Mouse (Mus musculus): ENCODE data around the gene Ccser2.
A peak's percentile ranks its signal among the peaks of the same experiment; 100 is the strongest.
"Not testable (repeated sequence)": the region's sequence is repeated elsewhere in the genome, so short reads cannot be mapped to it uniquely, and the experiment has no call there.

Ccser2 gene

GRCm38 (mm10) chr14:36968628-36969147 is at the start of gene Ccser2:
Gene Ccser2, minus strand, starts transcription at chr14:36968777.
- peak; percentile 93 for DNase-seq (ENCODE audit: low read depth, low spot score)

GRCm38 (mm10) chr14:37015894-37016293 is 47.3 kb upstream of the Ccser2 start:
- DNase-seq (ENCODE audit: low read depth, low spot score) = peak; percentile 20

DNA sequence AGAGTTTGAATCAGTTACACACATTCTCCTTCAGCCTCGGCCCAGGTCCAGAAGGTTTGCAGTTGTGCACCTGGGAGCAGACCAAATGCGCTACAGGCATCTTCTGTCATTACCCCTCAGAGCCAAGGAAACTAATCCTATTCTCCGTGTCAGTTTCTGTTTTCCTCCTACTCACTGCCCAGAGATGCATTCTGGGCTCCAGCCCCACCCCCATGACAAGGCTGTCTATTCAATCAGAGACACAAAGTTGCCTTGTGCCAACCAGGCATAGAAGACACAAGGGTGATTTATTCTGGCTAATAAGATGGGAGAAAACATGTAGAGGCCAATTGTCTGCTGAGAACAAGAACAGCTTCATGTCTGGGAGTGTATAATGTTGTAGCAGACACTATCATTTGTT is 45.1 kb upstream of the Ccser2 start:
- DNase-seq (ENCODE audit: low read depth, low spot score) = no peak

GRCm38 (mm10) chr14:37009686-37010085 is 41.1 kb upstream of the Ccser2 start:
- no peak for DNase-seq (ENCODE audit: low read depth, low spot score)

DNA sequence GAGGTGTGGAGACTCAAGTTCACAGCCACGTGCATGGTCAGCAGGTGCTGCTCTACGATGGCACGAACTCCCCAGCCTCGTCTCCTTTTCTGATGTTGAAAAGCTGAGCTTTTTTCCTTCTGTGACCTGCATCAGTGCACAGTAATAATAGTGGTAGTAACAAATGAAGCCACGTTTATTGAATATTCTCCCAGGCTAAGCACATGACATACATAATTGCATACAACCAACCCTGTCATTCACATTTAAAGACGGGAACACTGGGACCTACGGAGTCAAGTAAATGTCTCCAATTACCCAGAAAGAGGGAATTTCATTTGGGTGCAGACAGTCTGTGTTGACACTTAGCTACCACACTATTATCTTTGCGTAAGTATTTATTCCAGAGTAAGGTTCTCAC is 37.9 kb upstream of the Ccser2 start:
- DNase-seq (ENCODE audit: low read depth, low spot score) = no peak

- no peak for DNase-seq (ENCODE audit: low read depth, low spot score)
Observed at GRCm38 (mm10) chr14:37005865-37006264, 37.3 kb upstream of the Ccser2 start.

- no peak for DNase-seq (ENCODE audit: low read depth, low spot score)
Observed at GRCm38 (mm10) chr14:37003431-37004095, 35.0 kb upstream of the Ccser2 start.

DNA sequence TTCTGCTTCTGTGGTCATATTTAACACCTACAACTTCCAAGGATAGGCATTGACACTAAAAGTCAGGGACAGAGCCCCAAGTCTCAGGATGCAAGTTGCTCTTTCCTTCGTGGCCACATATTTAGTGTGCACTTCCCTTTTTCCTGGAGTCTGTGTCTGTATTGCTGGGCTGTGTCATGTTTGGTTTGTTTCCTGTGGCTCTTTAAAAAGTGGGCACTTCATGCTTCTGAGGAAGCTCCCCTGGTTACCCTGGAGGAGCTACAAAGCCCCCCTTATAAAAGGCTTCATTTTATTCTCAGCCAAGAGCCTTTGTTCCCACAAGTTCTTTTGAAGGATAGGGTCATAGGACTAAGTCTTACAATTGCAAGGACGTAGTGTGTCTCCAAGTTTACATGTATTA is 34.3 kb upstream of the Ccser2 start:
- DNase-seq (ENCODE audit: low read depth, low spot score) = no peak

DNA sequence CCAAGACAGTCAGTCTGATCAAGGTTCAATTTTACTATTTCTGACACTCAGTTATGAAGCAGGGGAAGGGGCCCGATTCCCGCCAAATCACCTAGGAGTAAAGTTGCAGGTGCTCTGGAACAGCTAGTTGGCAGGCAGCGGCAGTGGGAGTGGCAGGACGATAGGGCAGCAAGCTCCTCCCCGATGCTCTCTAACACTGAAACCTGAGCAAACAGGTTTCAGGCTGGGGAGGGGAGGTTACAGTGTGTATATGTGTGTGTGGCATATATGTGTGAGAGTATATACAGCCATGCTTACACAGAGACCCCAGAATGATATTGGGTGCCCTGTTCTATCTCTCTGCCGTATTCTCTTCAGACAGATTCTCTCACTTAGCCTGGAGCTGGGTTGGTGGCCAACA is 32.2 kb upstream of the Ccser2 start:
- DNase-seq (ENCODE audit: low read depth, low spot score) = not testable (repeated sequence)

DNA sequence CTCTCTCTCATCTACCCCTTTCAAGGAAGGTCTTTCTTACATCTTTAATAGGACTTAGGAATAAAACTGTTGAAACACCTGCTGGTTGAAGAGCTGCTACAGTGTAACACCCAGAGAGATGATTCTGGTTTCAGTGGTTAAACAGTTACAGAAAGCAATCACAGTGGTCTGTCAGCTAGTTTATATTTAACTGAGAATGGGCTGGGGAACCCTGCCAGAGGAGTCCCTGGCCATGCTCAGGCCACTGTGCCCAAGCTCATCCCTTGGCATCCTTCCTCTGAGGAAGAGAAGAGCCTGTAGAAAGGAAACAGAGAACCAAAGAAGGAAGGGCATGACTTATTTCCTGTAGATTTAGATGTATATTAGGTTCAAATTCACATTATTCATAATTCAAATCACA is 21.2 kb upstream of the Ccser2 start:
- DNase-seq (ENCODE audit: low read depth, low spot score) = no peak

GRCm38 (mm10) chr14:36985693-36986092 is 17.1 kb upstream of the Ccser2 start:
- DNase-seq (ENCODE audit: low read depth, low spot score) = no peak

- no peak for DNase-seq (ENCODE audit: low read depth, low spot score)
Observed at GRCm38 (mm10) chr14:36975019-36975418, 6.4 kb upstream of the Ccser2 start.

- no peak for DNase-seq (ENCODE audit: low read depth, low spot score)
Observed at GRCm38 (mm10) chr14:36971211-36971610, 2.6 kb upstream of the Ccser2 start.

- DNase-seq (ENCODE audit: low read depth, low spot score) = no peak
Observed at GRCm38 (mm10) chr14:36969861-36970420, 1.4 kb upstream of the Ccser2 start.

DNA sequence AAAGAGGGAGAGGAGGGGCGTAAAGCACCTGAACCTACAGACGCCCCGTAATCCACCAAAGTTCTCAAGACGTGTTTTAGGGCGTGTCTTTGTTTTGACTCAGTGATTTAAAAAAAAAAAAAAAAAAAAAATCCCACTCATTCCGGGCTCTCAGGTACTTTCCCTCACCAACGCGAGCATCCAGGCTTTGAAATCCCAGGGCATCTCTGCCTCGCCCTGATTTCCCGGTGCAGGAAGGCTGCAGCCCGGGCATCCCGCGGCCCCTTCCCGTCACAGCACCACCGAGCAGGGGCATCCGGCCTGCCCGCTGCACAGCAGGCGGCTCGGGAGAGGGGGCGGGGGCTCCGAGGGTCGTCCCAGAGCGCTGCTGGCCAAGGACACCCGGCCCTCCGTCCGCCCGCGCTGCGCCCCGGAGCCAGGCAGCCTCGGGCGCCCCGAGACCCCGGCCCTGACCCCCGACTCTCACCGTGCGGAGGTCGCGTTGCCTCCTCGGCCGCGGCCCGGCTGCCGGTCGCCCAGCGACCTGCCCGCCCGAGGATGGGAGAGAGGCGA is 425 bp downstream of the Ccser2 start:
- peak; percentile 23 for DNase-seq (ENCODE audit: low read depth, low spot score)

DNA sequence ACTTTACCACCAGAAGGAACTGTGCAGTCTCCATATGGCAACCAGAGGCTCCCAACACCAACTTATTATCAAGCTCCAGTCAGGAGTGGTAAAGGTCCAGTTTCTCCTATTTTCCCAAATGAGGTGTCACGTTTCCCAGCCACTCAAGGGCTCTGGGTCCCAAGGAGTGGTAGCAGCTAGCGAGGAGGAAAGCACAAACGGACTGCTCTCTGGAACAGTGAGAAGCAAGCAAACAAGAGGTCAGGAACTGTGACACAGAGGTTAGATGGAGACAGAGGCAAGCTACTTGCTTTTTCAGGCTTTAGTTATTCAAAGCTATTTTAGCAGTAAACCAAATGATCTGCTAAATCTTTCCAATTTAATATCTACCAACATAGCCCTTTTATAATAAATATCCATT is 3.2 kb downstream of the Ccser2 start:
- no peak for DNase-seq (ENCODE audit: low read depth, low spot score)

- no peak for DNase-seq (ENCODE audit: low read depth, low spot score)
Observed at GRCm38 (mm10) chr14:36962477-36962876, 6.1 kb downstream of the Ccser2 start.

DNA sequence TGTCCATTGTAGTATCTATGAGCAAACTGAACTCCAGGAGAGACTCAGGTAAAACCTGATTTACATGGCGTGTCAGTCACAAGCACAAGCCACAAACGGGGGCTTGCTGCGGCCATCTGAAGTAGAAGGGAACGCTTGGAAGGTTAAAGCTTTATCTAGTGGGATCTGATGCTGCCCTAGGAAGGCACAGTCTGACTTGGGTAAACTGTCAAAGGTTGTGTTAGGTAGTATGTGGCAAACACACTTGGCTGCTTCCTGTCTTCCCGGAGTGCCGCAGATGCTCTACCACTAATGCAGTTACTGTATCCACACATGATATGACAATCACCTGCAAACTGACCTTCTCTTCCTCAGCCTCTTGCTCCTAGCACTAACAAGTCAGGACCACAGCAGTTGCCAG is 10.9 kb downstream of the Ccser2 start:
- no peak for DNase-seq (ENCODE audit: low read depth, low spot score)

DNA sequence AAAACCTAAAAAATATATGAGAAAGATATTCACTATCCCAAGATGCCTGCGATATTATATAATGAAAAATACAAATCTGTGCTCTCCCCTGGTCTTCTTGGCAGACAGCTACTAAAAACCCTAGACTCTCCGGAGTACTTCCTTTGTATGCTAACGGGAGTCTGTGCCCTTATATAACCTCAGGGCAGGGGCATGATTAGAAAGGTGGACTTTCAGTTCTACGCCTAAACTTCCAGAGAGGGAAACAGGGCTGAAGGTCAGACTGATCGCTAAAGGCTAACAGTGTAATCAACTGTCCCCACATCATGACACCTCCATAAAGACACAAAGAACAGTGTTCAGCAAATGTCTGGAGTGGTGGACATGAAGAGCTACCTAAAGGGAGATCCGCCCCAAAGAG is 11.3 kb downstream of the Ccser2 start:
- no peak for DNase-seq (ENCODE audit: low read depth, low spot score)

GRCm38 (mm10) chr14:36956717-36957116 is 11.9 kb downstream of the Ccser2 start:
- no peak for DNase-seq (ENCODE audit: low read depth, low spot score)

- no peak for DNase-seq (ENCODE audit: low read depth, low spot score)
Observed at GRCm38 (mm10) chr14:36952687-36953426, 15.7 kb downstream of the Ccser2 start.

- peak; percentile 42 for DNase-seq (ENCODE audit: low read depth, low spot score)
Observed at GRCm38 (mm10) chr14:36952142-36952541, 16.4 kb downstream of the Ccser2 start.
